Mouse (Mus musculus) brain, embryonic 14.5 days (tissue): ENCODE measurements around the gene Comt. TPM values are rescaled to one million over a fixed set of nuclear protein-coding genes. Genes with fewer than 3 reads are reported as not detected.

ENCODE experiments used
- DNase-seq: peaks from one replicate; pipeline ENCODE4 v3.0.0-alpha.2; 2011; ENCODE audit warnings: low read depth
- CTCF ChIP-seq: fragments of 200-500 bp; IDR thresholded peaks from 2 replicates; pipeline ENCODE4 v1.5.1; 2012; ENCODE audit warnings: inconsistent platforms, mild to moderate bottlenecking, moderate library complexity, borderline replicate concordance; ENCODE audit not compliant: insufficient read depth, insufficient read length; ENCODE audit errors: extremely low read depth
- POLR2A ChIP-seq: fragments of 200-500 bp; IDR thresholded peaks from 2 replicates; pipeline ENCODE4 v1.6.1; 2012; ENCODE audit warnings: mild to moderate bottlenecking, inconsistent platforms, borderline replicate concordance; ENCODE audit not compliant: poor library complexity, insufficient read depth, insufficient read length, severe bottlenecking; ENCODE audit errors: extremely low read depth
- polyA plus RNA-seq: library from polyadenylated mRNA; depleted of rRNA; stranded (reverse); fragments of >200 nt; gene quantifications from 2 replicates; pipeline ENCODE4 v1.2.3, GENCODE M21; 2012

Gene Comt
- polyA plus RNA-seq, 1 experiment, result 73.8 TPM

DNA sequence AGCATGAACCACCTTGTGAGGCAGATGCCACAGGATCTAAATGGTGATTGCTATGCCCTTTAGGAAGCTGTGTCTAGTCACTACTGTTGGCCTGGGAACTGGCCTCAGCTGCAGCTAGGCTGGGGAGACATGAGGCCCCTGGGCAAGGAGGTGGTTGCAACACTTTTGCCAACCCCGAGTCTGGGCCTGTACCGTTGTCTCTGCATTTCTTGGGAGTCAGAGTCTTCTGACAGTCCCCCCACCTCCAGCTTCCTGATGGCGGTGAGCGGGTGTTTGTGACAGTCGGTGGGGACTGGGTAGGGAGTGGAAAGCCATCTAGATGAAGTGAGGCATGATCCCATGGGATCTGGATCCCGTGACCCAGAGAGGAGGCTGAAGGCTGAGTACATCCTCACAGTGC, 28.8 kb upstream of the Comt start:
- no peak for TF ChIP-seq CTCF
- TF ChIP-seq POLR2A, result no peak
- DNase-seq, result no peak

DNA sequence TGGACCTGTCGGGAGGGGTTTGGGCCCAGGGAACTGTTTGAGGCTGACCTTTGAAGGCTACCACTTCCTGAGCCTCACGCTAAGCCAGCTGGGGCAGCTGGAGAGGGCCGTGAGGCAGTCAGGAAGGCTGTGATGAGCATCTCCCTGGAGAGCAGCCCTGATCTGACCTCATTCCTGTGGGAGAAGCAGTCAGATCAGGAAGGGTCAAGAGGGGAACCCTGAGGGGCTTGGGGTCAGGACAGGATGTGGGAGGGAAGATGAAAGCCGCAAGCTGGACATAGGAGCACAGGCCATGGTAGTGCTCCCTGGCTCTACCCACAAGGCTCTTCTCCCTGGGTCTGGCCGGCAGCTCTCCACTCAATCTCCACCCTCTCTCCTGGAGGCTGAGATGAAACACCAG, 27.2 kb upstream of the Comt start:
- no peak for DNase-seq

DNA sequence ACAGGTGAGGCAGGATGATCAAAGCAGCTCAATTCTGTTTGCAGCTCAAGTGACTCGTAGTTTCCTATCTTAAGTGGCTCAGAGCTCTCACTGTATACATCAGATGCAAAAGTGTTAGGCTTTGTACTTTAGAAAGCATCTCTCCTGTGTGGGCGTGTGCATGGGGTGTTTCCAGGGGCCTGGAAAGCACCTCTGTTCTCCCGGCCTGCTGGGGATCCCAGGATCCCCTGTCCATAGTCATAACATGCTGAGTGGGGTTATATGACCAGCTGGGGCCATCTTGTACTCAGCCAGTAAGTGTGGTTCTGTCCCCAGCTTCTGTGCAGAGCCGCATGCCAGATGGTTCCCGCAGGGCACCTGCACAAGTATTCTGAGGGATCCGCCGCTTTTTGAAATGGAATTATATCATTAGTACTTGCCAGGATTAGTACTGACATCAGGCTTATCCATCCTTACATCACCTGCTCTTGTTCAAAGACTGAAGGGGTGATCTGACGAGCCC, 25.8 kb upstream of the Comt start:
- DNase-seq, result peak; percentile 34
- TF ChIP-seq CTCF, result no peak
- no peak for TF ChIP-seq POLR2A

More for the DNA sequence above, 27.2 kb upstream of the Comt start:
- no peak for TF ChIP-seq POLR2A

DNA sequence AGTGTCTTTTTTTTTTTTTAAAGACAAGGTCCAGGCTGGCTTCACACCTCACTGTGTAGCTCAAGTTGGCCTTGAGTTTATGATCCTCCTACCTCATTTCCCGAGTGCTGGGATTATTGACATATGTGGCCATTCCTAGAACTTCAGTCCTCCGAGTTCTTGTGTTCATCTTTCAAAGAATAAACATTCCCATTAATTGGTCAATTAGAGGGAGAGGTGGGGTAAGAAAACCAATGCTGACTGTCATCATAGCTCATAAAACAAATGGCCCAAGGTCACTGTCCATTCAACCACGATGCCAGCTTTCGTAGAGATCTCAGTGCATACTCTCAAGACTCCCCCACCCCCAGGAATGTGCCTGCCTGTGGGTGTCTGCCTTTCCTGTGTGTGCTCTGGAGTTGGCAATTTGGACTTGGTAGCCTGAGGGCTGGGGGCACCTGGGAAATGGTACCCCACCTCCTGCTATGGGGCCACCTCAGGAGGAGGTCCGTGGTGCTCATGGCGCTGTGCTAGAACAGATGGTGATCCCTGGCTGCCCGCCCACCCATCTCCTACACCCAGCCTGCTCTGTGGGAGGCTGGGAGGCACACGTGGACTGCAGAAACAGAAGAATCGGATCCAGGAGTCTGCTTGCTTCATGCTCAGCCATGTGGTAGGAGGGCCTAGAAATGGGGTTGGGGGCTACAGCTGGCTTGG, 25.0 kb upstream of the Comt start:
- DNase-seq, result peak; percentile 54

DNA sequence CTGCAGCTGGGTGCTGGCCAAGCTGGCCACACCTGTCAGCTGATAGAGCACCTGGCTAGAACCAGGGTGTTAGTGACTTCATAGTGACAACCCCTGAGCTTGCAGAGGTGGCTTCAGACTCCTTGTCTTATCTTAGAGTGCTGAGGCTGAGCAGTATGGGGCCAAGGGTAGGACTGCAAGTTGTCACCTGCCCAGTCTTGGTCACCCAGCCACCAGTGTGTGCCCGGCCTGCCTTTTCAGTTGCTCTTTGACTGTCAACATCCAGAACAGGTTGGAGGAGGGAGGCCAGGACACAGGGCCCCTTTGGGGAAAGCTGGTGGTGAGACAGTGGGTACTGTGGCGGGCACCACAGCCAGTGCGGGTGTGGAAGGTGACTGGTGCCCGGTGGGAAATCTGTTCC, 22.4 kb upstream of the Comt start:
- TF ChIP-seq POLR2A, result no peak
- TF ChIP-seq CTCF, result no peak
- DNase-seq, result no peak

More for the DNA sequence above, 25.0 kb upstream of the Comt start:
- TF ChIP-seq POLR2A, result no peak
- TF ChIP-seq CTCF, result no peak

DNA sequence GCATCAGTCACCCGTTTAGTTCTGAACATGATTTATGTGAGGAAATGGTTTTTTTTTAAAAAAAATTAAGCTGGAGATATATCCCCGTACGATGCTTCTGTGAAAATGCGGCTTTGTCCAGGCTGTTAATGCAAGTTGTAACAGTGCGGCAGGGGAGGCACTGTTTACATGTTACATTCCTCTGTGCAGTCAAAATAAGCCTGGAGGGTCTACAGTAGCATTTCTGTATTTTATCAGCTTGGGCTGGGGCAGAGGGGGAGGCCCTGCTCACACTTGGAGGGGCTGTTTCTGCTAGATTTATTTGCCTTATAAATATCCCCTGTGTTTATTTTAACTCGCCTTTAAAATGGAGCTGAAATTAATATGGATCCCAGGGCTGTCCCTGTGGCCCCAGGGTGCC, 21.5 kb upstream of the Comt start:
- DNase-seq, result no peak
- TF ChIP-seq POLR2A, result no peak
- TF ChIP-seq CTCF, result no peak

DNA sequence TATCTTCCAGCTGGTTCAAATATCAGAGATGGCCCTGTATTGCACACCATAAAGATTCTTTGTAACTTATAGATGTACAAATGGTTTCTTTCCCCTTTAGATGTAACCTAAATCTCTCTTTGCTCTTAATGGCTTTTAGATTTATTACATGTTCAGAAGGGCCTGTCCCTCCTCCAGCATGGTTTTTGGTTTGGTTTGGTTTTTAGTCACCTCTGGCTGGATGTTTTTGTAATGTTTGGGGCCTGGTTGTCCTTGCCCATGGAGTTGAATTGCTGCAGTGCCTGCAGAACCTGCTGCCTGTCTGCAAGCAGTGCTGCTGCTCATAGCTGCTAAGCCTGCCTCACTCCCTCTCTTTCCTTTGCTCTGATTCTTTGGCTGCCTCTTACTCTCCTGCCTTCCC, 20.6 kb upstream of the Comt start:
- TF ChIP-seq CTCF, result no peak
- TF ChIP-seq POLR2A, result no peak
- no peak for DNase-seq

DNA sequence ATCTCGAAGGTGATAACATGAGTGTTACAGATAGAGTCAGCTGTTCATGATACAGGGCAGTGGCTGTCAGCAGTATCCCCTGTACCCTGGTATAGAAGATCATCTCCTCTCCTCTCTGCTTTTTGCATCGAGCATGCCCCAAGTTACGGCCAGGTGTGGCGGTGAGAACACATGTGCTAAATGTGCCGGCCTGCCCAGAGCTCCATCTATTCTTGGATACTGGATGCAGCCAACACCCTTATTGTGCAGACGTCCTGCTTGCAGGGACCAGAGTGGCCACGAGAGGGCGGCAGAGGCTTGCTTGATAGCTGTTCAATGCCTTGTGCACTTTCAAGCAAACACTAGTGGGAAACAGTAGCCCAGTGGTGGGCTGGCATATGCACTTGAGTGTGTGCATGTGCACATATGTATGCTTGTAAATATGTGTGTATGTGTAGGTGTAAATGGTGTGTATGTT, 16.8 kb upstream of the Comt start:
- peak; percentile 95 for DNase-seq

DNA sequence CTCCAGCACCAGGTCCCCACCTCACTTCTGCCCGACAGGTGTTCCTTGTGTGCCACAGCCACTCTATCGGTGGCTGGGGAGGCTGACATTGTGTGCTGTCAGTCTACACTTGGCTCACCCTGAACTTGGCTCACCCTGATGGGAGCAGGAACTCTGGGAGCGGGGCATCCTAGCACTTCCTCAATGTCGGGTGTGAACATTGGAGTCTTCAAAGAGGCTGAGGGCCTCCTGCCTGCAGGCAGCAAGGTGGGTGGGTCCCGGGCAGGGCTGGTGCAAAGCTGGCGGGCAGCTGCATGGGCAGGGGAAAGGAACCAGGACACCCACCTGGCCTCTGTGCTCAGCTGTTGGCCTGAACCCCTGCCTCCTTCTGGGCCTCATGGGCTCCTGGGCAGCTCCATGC, 9.5 kb upstream of the Comt start:
- no peak for TF ChIP-seq POLR2A
- no peak for TF ChIP-seq CTCF
- DNase-seq, result no peak

More for the DNA sequence above, 16.8 kb upstream of the Comt start:
- TF ChIP-seq POLR2A (no peak), CTCF (peak; percentile 99)

DNA sequence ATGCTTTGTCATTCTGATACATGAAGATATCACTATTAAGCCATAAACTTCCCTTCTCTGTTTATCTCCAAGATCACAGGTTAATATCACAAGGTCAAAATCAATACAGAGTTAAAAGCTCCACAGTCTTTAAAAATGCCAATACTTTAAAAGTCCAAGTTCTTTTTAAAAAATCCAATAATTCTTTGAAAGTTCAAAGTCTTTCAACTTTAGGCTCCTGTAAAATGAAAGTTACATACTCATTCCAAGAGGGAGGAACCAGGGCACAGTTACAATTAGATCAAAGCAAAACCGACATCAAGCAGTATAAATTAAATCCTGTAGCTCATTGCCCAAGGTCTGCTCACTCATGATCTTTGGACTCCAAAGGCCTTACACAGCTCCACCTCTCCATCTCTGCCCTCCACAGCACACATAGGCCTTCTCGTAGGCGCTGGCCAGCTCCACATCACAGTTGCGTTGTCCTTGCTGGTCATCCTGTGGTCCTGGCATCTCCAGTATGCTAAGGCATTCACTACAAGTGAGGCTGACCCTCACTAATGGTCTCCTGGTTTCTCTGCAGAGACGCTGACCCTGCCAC, 6.8 kb upstream of the Comt start:
- DNase-seq, result no peak
- TF ChIP-seq CTCF (no peak), POLR2A (no peak)

DNA sequence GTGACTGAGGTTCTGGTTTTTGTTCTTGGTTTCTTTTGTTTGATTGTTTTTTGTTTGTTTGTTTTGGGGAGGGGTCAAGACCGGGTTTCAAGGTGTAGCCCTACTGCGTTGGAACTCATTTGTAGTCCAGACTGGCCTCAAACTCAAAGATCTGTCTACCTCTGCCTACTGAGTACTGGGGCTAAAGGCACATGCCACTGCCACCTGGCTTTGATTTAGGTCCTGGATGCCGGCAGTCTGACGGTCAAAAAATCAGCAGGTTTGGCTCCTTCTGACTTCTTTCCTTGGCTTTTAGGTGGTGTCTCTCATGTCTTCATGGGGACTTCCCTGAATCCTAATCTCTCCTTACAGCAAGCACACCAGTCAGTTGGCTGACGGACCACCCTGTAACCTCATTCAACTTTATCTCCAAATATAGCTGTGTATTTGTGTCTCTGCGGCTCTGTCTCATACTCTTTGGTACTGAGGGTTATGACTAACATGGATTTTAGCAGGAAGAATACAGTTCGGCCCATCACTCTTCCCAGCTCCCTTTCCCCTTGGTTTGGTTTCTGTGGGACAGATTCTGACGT, 4.1 kb upstream of the Comt start:
- TF ChIP-seq CTCF, result no peak
- no peak for TF ChIP-seq POLR2A

More for the DNA sequence above, 4.1 kb upstream of the Comt start:
- no peak for DNase-seq
